30 mouse cellular contexts compared by ENCODE assay signal in the genomic region with DNA sequence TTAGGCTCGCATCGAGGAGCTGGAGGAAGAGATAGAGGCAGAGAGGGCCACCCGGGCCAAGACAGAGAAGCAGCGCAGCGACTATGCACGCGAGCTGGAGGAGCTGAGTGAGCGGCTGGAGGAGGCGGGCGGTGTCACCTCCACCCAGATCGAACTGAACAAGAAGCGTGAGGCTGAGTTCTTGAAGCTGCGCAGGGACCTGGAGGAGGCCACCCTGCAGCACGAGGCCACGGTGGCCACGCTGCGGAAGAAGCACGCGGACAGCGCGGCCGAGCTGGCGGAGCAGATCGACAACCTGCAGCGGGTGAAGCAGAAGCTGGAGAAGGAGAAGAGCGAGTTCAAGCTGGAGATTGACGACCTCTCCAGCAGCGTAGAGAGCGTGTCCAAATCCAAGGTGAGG. TPM values are rescaled to one million over a fixed set of nuclear protein-coding genes. Genes with fewer than 3 reads are reported as not detected.
DNase-seq lines count a peak whose midpoint lies in the region; ATAC-seq and TF ChIP-seq lines count a peak whose summit lies in the region.
"Had no signal": no experiment of that assay in that cellular context is flagged by ENCODE, and none has a peak within 500 bp of the region (broad histone marks: within the 10 kb centered on the region; RNA-seq: fewer than 3 reads in every experiment).

No protein-coding gene starts in this region.

- 0 out of 2 replicates have a peak overlapping the region, but pooled peaks have one; percentile 22 for H3K4me3 ChIP-seq in heart, embryonic 10.5 days
- no peak overlapping the region for H3K4me3 ChIP-seq in heart, embryonic 11.5 days (ENCODE audit: low read depth, low read length)
- H3K4me3 ChIP-seq in E14TG2a.4 (replicated peaks; ENCODE audit: low read length) (peak overlapping the region; percentile 70), ES-E14 (ENCODE audit: insufficient read depth in 1 of 2, low read depth in 1 of 2, low read length in 2 of 2, poor library complexity in 1 of 2, severe bottlenecking in 1 of 2) (peak overlapping the region; percentile 30 to 45; a peak in 3 of 4 replicates)
- H3K4me3 ChIP-seq: embryonic facial prominence, embryonic 12.5 days; embryonic facial prominence, embryonic 15.5 days; forebrain, embryonic 12.5 days; forebrain, embryonic 15.5 days; heart, embryonic 15.5 days; hindbrain, embryonic 10.5 days; hindbrain, embryonic 13.5 days had no signal

- H3K9me3 ChIP-seq in heart, embryonic 10.5 days, result no peaks in the 10 kb centered on the region
- no peaks in the 10 kb centered on the region for H3K9me3 ChIP-seq in heart, embryonic 11.5 days (replicated peaks; ENCODE audit: control insufficient read depth, low read length)
- H3K9me3 ChIP-seq in E14TG2a.4 (ENCODE audit: low read length) (no peaks in the 10 kb centered on the region), ES-E14 (ENCODE audit: control insufficient read depth, insufficient read depth, low read depth, low read length) (no peaks in the 10 kb centered on the region)
- H3K9me3 ChIP-seq: embryonic facial prominence, embryonic 12.5 days; embryonic facial prominence, embryonic 15.5 days; forebrain, embryonic 12.5 days; forebrain, embryonic 15.5 days; heart, embryonic 15.5 days; hindbrain, embryonic 10.5 days; hindbrain, embryonic 13.5 days had no signal

- H3K9ac ChIP-seq in heart, embryonic 11.5 days (ENCODE audit: low read depth, low read length), result no peak overlapping the region
- H3K9ac ChIP-seq in ES-E14 (ENCODE audit: insufficient read depth, low read depth, low read length, poor library complexity, severe bottlenecking), result peak overlapping the region; percentile 11; the same call in 1 of the 2 replicates
- H3K9ac ChIP-seq: embryonic facial prominence, embryonic 12.5 days; embryonic facial prominence, embryonic 15.5 days; forebrain, embryonic 12.5 days; forebrain, embryonic 15.5 days; heart, embryonic 15.5 days; hindbrain, embryonic 13.5 days had no signal

- H3K27me3 ChIP-seq in heart, embryonic 10.5 days (ENCODE audit: insufficient read depth, poor library complexity, severe bottlenecking), result peaks cover 55% of the 10 kb centered on the region
- H3K27me3 ChIP-seq in heart, embryonic 11.5 days (ENCODE audit: control insufficient read depth, insufficient read depth, low read length), result peaks cover 29% of the 10 kb centered on the region
- peaks cover 67% of the 10 kb centered on the region for H3K27me3 ChIP-seq in E14TG2a.4 (ENCODE audit: insufficient read depth, low read length)
- H3K27me3 ChIP-seq: embryonic facial prominence, embryonic 15.5 days; forebrain, embryonic 15.5 days had no signal

- no peak overlapping the region for H3K27ac ChIP-seq in heart, embryonic 10.5 days
- no peak overlapping the region for H3K27ac ChIP-seq in heart, embryonic 11.5 days (ENCODE audit: low read depth, low read length)
- no peak overlapping the region for H3K27ac ChIP-seq in ES-E14 (ENCODE audit: insufficient read depth, low read depth, low read length, poor library complexity, severe bottlenecking)
- H3K27ac ChIP-seq: embryonic facial prominence, embryonic 12.5 days; embryonic facial prominence, embryonic 15.5 days; forebrain, embryonic 12.5 days; forebrain, embryonic 15.5 days; heart, embryonic 15.5 days; hindbrain, embryonic 10.5 days; hindbrain, embryonic 13.5 days had no signal

- H3K4me2 ChIP-seq in heart, embryonic 11.5 days, result no peak overlapping the region
- H3K4me2 ChIP-seq: embryonic facial prominence, embryonic 12.5 days; embryonic facial prominence, embryonic 15.5 days; forebrain, embryonic 12.5 days; forebrain, embryonic 15.5 days; heart, embryonic 15.5 days; hindbrain, embryonic 13.5 days had no signal

- no peak for TF ChIP-seq CTCF in E14TG2a.4 (conservative IDR thresholded peaks at IDR 0.05; ENCODE audit: low read length)

- intact Hi-C loops in left cerebral cortex, postnatal 14 days (cut with DNase I), result no loop called here

- H3K4me1 ChIP-seq in heart, embryonic 10.5 days, result no peaks in the 10 kb centered on the region
- no peaks in the 10 kb centered on the region for H3K4me1 ChIP-seq in heart, embryonic 11.5 days (ENCODE audit: control insufficient read depth, insufficient read depth, low read length)
- H3K4me1 ChIP-seq in E14TG2a.4 (replicated peaks; ENCODE audit: low read depth, low read length) (peaks cover 27% of the 10 kb centered on the region), ES-E14 (ENCODE audit: control insufficient read depth in 2 of 2, insufficient read depth in 2 of 2, low read length in 2 of 2, poor library complexity in 1 of 2) (peaks cover 0 to 2% of the 10 kb centered on the region in 2 experiments; a peak in 1 of 4 replicates)
- H3K4me1 ChIP-seq: embryonic facial prominence, embryonic 12.5 days; embryonic facial prominence, embryonic 15.5 days; forebrain, embryonic 12.5 days; forebrain, embryonic 15.5 days; heart, embryonic 15.5 days; hindbrain, embryonic 10.5 days; hindbrain, embryonic 13.5 days had no signal

- no peak for DNase-seq in heart, embryonic 10.5 days (ENCODE audit: low spot score)
- DNase-seq in ES-E14 (ENCODE audit: low read depth, low spot score), result no peak
- peak; percentile 46 for DNase-seq in ZHBTc4 (ENCODE audit: low read depth, low spot score)
- no peak for DNase-seq in liver
- DNase-seq in left cerebral cortex, postnatal 14 days (ENCODE audit: low spot score in 2 of 2), result no peak
- DNase-seq: adrenal gland, postnatal 10 days; adrenal gland, postnatal 36 days; B cell, adult 2 months; cerebellum, adult 11 months; cerebellum, adult 2 months; cerebellum, adult 9-11 months; cerebellum, postnatal 25 days; gastrocnemius, postnatal 14 days; heart, adult 11 months; heart, postnatal 10 days; heart, postnatal 36 days; kidney, adult 2 months had no signal

- in situ Hi-C loops in ES-E14 (cut with MboI; ENCODE audit: low sequenced_read_pairs in 2 of 2, unreplicated experiment in 2 of 2), result no loop called here

- no peaks in the 10 kb centered on the region for H3K36me3 ChIP-seq in heart, embryonic 10.5 days
- no peaks in the 10 kb centered on the region for H3K36me3 ChIP-seq in heart, embryonic 11.5 days (ENCODE audit: control insufficient read depth, insufficient read depth, low read length)
- H3K36me3 ChIP-seq in E14TG2a.4 (ENCODE audit: insufficient read depth, low read length) (no peaks in the 10 kb centered on the region), ES-E14 (ENCODE audit: control insufficient read depth, insufficient read depth, low read length, poor library complexity, severe bottlenecking) (no peaks in the 10 kb centered on the region)
- H3K36me3 ChIP-seq: embryonic facial prominence, embryonic 12.5 days; embryonic facial prominence, embryonic 15.5 days; forebrain, embryonic 12.5 days; forebrain, embryonic 15.5 days; heart, embryonic 15.5 days; hindbrain, embryonic 10.5 days; hindbrain, embryonic 13.5 days had no signal

- no peak for ATAC-seq in heart, embryonic 11.5 days (replicated peaks; ENCODE audit: insufficient number of reproducible peaks, low FRiP score, low TSS enrichment)
- ATAC-seq: forebrain, embryonic 15.5 days; hindbrain, embryonic 16.5 days; inflammation-experienced regulatory T-cells, adult 6 months; intestine, embryonic 16.5 days had no signal

- WGBS in heart, embryonic 10.5 days, result 50% methylated on average over 29 of the region's 29 CpGs
- 55% methylated on average over 29 of the region's 29 CpGs for WGBS in heart, embryonic 11.5 days (ENCODE audit: insufficient replicate concordance)

TF ChIP-seq in ES-E14, 5 proteins besides CTCF, POLR2A, EP300 and RAD21:
- no peak for TF ChIP-seq CHD2 (IDR thresholded peaks at IDR 0.05; ENCODE audit: low read depth, low read length)
- TF ChIP-seq ZC3H11A (IDR thresholded peaks at IDR 0.05; ENCODE audit: borderline replicate concordance, low read depth, low read length), result no peak
- TF ChIP-seq ZNF384 (IDR thresholded peaks at IDR 0.05; ENCODE audit: low read depth, low read length), result no peak
- no peak for TF ChIP-seq HCFC1 (IDR thresholded peaks at IDR 0.05; ENCODE audit: borderline replicate concordance, insufficient read depth, low read length)
- no peak for TF ChIP-seq MAFK (IDR thresholded peaks at IDR 0.05; ENCODE audit: insufficient read depth, low read depth, low read length)
TF ChIP-seq in ES-E14: peak in this region for 0.

RNA-seq across cellular contexts. Expression of a gene that starts 16.4 kb away (rescaled TPM):
- 0.04 TPM in 2 replicates for polyA plus RNA-seq in heart, embryonic 10.5 days (2016; fragmentation: Nextera tagmentation; extraction: Ambion mirVana)
- polyA plus RNA-seq in heart, embryonic 11.5 days (2014; fragmentation: Nextera tagmentation; extraction: Ambion mirVana), result 0.44 and 0.56 TPM in 2 replicates
- total RNA-seq in ES-E14 (2012; rRNA removed), result 1.3 and 1.5 TPM in 2 replicates
- 1 to 10 TPM; 1.8 to 2.1 TPM for total RNA-seq in left cerebral cortex, postnatal 14 days (2021)
- total RNA-seq: common myeloid progenitor, adult 5-6 weeks; heart, postnatal 36 days had no signal

RNA-seq across cellular contexts. Expression of a gene that starts 42.0 kb away (rescaled TPM):
- 21.7 and 26.6 TPM in 2 replicates for polyA plus RNA-seq in heart, embryonic 10.5 days (2016; fragmentation: Nextera tagmentation; extraction: Ambion mirVana)
- polyA plus RNA-seq in heart, embryonic 11.5 days (2014; fragmentation: Nextera tagmentation; extraction: Ambion mirVana), result 24.2 and 24.9 TPM in 2 replicates
- 33.6 and 35.9 TPM in 2 replicates for total RNA-seq in ES-E14 (2012; rRNA removed)
- total RNA-seq in left cerebral cortex, postnatal 14 days (2021), result 1 to 10 TPM; 8.3 to 8.8 TPM

RNA-seq across cellular contexts. Expression of a gene that starts 42.1 kb away (rescaled TPM):
- polyA plus RNA-seq in heart, embryonic 10.5 days (2016; fragmentation: Nextera tagmentation; extraction: Ambion mirVana), result 21.7 and 22.6 TPM in 2 replicates
- polyA plus RNA-seq in heart, embryonic 11.5 days (2014; fragmentation: Nextera tagmentation; extraction: Ambion mirVana), result 18.9 and 21.2 TPM in 2 replicates
- total RNA-seq in ES-E14 (2012; rRNA removed), result 25.4 and 27.3 TPM in 2 replicates
- total RNA-seq in left cerebral cortex, postnatal 14 days (2021), result 10 to 100 TPM; 21.7 to 24.0 TPM
